Mouse (Mus musculus) WW6 (cell line): Measurements from ENCODE around the gene Tmem167b.
"Not testable (repeated sequence)": the region's sequence is repeated elsewhere in the genome, so short reads cannot be mapped to it uniquely, and the experiment has no call there.

Source experiments
- DNase-seq: peaks from one replicate; pipeline ENCODE4 v3.0.0-alpha.2; 2013; ENCODE audit warnings: low read depth, low spot score

Tmem167b gene

GRCm38 (mm10) chr3:108562133-108562730, at the start of gene Tmem167b:
TSS of gene Tmem167b (minus strand) at chr3:108562466.
- peak; percentile 92 for DNase-seq

- no peak for DNase-seq
These were observed 46.6 kb upstream of the Tmem167b start for GRCm38 (mm10) chr3:108608906-108609305.

GRCm38 (mm10) chr3:108591530-108592522, 29.6 kb upstream of the Tmem167b start:
- DNase-seq, result no peak

- DNase-seq, result peak; percentile 89
These were observed 28.7 kb upstream of the Tmem167b start, which contains the start of gene Wdr47 for GRCm38 (mm10) chr3:108590786-108591529. TSS of gene Wdr47 (plus strand) at chr3:108591279.

GRCm38 (mm10) chr3:108588446-108588845, 26.2 kb upstream of the Tmem167b start:
- DNase-seq, result no peak

GRCm38 (mm10) chr3:108584580-108584979, 22.3 kb upstream of the Tmem167b start:
- no peak for DNase-seq

GRCm38 (mm10) chr3:108574018-108574417, 11.8 kb upstream of the Tmem167b start:
- DNase-seq, result no peak

- DNase-seq, result no peak
These were observed 10.2 kb upstream of the Tmem167b start for GRCm38 (mm10) chr3:108572309-108573010.

GRCm38 (mm10) chr3:108571443-108572294, 9.4 kb upstream of the Tmem167b start, which contains the start of gene Taf13:
TSS of gene Taf13 (plus strand) at chr3:108571698.
- peak; percentile 89 for DNase-seq

GRCm38 (mm10) chr3:108570813-108571212, 8.5 kb upstream of the Tmem167b start:
- DNase-seq, result no peak

- DNase-seq, result not testable (repeated sequence)
These were observed 7.4 kb upstream of the Tmem167b start for GRCm38 (mm10) chr3:108569636-108570035.

- DNase-seq, result no peak
These were observed 6.0 kb upstream of the Tmem167b start for GRCm38 (mm10) chr3:108567990-108568877.

- DNase-seq, result peak; percentile 42
These were observed 1.0 kb upstream of the Tmem167b start for GRCm38 (mm10) chr3:108563309-108563708.

- DNase-seq, result no peak
These were observed 558 bp upstream of the Tmem167b start for GRCm38 (mm10) chr3:108562777-108563271.

- no peak for DNase-seq
These were observed 4.4 kb downstream of the Tmem167b start for GRCm38 (mm10) chr3:108557888-108558287.

- peak; percentile 81 for DNase-seq
These were observed 7.5 kb downstream of the Tmem167b start for GRCm38 (mm10) chr3:108554587-108555312.

GRCm38 (mm10) chr3:108554111-108554561, 8.1 kb downstream of the Tmem167b start:
- no peak for DNase-seq

GRCm38 (mm10) chr3:108542299-108542698, 20.0 kb downstream of the Tmem167b start:
- DNase-seq, result no peak
